Mouse (Mus musculus) liver, embryonic 18 days (tissue): Measurements from ENCODE around the gene Spi1. TPM values are rescaled to one million over a fixed set of nuclear protein-coding genes. Genes with fewer than 3 reads are reported as not detected.

Source experiments
- polyA plus RNA-seq: library from polyadenylated mRNA; depleted of rRNA; stranded (reverse); fragments of >200 nt; gene quantifications from 2 replicates; pipeline ENCODE4 v1.2.3, GENCODE M21; 2012; rRNA removed

Spi1 gene
- polyA plus RNA-seq = 38.8 and 46.7 TPM in 2 replicates

DNA sequence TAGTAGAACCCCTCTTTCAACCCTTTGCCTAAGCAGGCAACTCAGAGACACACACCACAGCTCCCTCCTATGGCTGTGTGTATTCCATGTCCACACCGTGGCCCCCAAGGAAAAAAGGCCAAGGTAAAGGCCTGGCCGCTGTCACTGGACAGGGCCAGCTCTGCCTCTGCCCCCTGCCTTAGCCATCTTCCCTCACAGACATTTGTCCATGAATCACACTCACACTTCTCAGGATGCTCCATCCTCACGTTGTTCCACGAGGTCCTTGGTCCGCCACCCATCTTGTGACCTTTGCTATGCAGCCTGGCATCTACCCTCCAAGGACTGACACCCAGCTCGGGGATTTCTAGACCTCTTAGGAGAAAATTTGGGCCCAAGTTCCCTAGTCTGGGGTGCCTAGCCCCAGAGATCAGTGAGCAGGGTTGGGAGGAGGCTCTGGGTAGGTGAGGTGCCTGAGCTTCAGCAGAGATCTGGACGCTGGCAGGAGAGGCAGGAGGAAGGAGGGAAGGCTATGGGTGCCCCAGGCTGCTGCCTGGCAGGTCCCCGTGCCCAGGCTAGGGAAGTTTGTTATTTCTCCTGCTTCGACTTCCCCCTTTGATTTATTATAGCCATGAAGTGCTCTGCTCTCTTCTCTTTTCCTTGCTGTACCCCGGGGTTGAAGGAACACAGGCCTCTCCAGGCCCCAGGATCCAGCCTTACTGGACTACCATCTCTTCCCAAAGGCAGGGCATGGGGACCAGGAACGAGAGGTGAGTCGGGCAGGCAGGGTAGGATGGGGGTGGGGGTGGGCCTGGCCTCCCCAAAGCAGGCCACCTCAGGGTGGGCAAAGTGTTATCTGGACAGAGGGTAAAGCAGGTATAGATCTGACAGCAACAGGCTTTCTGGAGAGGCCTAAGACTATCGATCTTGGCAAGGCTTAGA lies at the start of gene Spi1:
Gene Spi1 (plus strand): TSS at position 616 of the 921 bp plus-strand sequence.

DNA sequence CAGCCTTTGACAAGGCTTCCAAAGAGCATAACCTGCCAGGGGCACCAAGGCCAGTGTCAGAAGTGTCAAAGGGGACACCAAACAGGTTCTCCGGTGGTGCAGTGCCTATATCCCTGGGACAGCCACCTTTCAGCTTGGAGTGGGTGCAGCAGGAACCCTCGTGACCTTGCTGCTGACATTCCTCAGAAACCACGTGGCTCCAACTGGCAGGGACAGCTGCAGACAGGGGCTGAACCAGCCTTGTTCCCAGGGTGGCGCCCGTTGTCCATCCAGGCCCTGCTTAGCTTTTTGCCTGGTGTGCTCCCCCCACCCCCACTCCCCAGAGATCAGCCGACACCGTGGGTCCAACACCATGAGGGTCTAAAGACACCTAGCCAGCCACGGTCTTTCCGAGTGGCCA lies 46.8 kb upstream of the Spi1 start, which contains the start of gene Rapsn:
Gene Rapsn (plus strand): TSS at position 236 of the 400 bp plus-strand sequence.

DNA sequence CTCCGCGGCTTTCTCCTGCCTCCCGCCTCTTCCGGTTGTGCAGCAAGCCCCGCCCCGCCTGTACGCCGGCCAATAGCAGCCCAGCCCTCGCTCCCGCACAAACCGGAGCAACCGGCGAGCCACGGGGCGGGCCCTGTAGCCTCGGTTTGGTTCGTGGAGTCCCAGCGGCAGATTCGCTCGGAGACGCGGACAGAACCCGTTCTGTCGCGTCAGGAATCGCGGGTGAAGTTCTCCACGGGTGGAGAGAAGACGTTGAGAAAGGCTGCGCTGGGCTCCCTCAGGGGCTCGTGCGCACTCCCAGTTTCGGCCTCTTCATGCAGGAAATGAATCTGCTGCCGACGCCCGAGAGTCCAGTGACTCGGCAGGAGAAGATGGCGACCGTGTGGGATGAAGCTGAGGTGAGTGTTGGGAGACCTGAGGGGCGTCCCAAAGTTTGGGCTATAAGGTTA lies 28.2 kb upstream of the Spi1 start, which contains the start of gene Psmc3:
Gene Psmc3 (plus strand): TSS at position 76 of the 449 bp plus-strand sequence.

DNA sequence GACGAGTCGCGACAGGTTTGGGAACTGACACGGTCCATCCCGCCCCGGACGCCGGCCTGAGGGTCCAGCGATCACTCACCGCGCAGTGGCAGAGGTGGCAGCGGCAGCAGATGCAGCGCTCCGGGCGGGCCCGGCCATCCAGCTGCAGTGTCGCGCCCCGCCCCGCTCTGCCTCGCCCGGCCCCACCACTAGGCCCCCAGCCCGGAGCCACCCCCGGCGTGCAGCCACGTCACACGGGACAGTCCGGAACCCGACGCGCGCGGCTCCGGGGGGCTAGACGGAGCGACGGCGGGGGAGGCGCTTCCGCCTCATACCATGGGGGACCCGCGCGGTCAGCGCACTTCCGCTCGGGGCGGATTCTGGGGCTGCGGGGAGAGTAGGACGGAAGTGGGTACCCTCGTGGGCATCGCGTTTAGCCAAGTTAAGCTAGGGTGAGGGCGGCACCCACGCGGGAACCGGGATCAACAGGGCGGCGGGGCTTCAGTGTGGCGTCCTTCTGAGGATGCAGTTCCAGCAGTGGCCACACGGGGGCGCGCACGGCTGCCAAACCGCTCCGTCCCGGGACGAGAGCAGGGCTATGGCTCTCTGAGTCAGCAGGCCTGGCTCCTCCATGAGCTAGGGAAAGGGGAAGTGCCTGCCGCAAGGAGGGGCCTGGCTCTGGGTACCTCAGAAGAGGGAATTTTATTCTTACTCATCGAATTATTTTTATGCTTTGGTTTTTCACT lies 12.0 kb upstream of the Spi1 start, which contains the start of gene Slc39a13:
Gene Slc39a13 (minus strand): TSS at position 342 of the 725 bp plus-strand sequence.

GRCm38 (mm10) chr2:91117585-91118275 lies 35.5 kb downstream of the Spi1 start, which contains the start of gene Mybpc3:
Gene Mybpc3, plus strand, starts transcription at chr2:91118144.

Other genes with a start within 250 kb of the Spi1 start
- 93.6 and 104 TPM in 2 replicates for gene Mtch2, start 235.2 kb upstream of the Spi1 start, polyA plus RNA-seq
- 0.96 and 1.2 TPM in 2 replicates for gene C1qtnf4, start 196.5 kb upstream of the Spi1 start, polyA plus RNA-seq
- gene Kbtbd4, start 177.7 kb upstream of the Spi1 start, polyA plus RNA-seq = 7.3 and 7.7 TPM in 2 replicates
- gene Ndufs3, start 177.6 kb upstream of the Spi1 start, polyA plus RNA-seq = 134 and 142 TPM in 2 replicates
- 28.5 and 32.5 TPM in 2 replicates for gene Celf1, start 142.0 kb upstream of the Spi1 start, polyA plus RNA-seq
- gene Rapsn, start 46.8 kb upstream of the Spi1 start, polyA plus RNA-seq = 0.53 and 0.76 TPM in 2 replicates
- 80.8 and 83.0 TPM in 2 replicates for gene Psmc3, start 28.4 kb upstream of the Spi1 start, polyA plus RNA-seq
- 16.2 and 19.2 TPM in 2 replicates for gene Slc39a13, start 12.0 kb upstream of the Spi1 start, polyA plus RNA-seq
- 0.06 and 0.14 TPM in 2 replicates for gene Mybpc3, start 35.8 kb downstream of the Spi1 start, polyA plus RNA-seq
- 5.3 and 6.3 TPM in 2 replicates for gene Madd, start 101.4 kb downstream of the Spi1 start, polyA plus RNA-seq
- 30.5 and 31.6 TPM in 2 replicates for gene Nr1h3, start 120.4 kb downstream of the Spi1 start, polyA plus RNA-seq
- gene Acp2, start 120.5 kb downstream of the Spi1 start, polyA plus RNA-seq = 11.1 and 11.3 TPM in 2 replicates
- 8.3 and 10.3 TPM in 2 replicates for gene Ddb2, start 154.6 kb downstream of the Spi1 start, polyA plus RNA-seq
- gene Pacsin3, start 173.6 kb downstream of the Spi1 start, polyA plus RNA-seq = 19.4 and 20.2 TPM in 2 replicates
- gene Arfgap2, start 182.6 kb downstream of the Spi1 start, polyA plus RNA-seq = 25.8 and 26.6 TPM in 2 replicates